Mouse (Mus musculus) naive thymus-derived CD4-positive, alpha-beta T cell, adult 2 months (primary cell): ENCODE results near the gene AU021092.
"Not testable (repeated sequence)": the region's sequence is repeated elsewhere in the genome, so short reads cannot be mapped to it uniquely, and the experiment has no call there.

Source experiments
- DNase-seq: peaks from one replicate; pipeline ENCODE4 v3.0.0-alpha.2; 2011; ENCODE audit warnings: low read depth

The AU021092 gene

DNA sequence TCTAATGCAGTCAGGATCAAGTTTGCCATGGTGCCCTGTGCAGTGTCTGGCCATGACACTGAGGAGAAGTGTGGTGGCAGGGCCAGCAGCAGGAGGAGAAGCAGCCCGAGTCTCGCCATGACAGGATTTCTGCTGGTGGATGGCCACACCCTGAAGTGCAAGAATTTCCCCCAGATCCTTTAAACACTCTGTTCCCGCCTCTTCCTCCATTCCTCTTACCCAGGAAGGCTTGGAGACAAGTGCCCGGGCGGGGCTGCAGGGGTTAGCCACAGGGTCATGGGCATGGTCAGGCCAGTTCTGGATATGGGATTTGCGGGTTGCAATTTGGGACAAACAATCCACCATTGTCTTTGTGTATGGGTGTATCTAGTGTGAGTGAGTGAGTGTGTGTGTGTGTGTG, at the start of gene AU021092:
Gene AU021092, minus strand, starts transcription at position 160 of the 400 bp plus-strand sequence.
- DNase-seq, result no peak

DNA sequence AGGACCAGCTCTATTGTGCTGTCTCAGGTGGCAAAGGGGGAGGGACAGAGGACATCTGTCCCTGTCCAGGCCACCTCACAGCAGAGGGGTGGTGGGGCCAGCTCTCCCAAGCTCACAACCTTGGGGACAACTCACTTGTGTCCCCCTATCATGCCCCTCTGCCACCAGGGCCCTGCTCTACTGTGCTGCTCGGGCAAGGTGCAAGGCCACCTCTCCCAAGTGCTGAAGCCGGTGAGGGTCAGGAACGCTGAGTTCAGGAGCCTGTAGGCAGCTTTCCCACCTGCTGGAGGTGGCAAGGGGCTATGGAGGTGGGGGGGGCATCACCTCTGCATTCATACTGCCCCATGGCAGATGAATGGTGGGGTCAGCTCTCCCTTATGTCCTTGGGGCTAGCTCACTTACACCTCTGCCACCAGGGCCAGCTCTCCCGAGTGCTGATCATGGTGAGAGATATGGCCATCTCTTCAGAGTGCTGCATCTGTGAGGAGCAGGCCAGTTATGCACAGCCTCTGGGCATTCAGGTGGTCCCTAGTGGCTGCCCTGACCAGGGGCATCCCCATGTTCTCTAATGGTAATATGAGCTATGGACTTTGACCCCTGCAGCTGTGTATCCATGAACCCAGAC, 49.4 kb upstream of the AU021092 start:
- no peak for DNase-seq

DNA sequence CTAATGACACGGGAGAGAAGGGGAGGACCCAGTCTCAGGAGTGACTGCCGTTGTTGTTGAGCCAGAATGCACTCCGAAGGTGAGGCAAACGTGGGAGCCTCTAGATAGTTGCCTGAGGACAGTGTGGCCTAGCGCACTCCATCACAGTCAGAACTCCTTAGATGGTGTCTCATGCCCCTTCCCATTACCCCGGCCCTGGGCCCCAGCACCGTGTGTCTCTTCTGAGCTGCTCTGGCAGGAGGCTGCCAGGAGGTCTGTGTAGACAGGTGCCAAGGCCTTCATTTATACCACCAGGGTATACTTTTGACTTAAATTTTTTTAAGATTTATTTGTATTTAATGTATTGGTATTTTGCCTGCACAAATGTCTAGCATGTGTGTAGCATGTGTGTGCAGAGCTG, 41.8 kb upstream of the AU021092 start:
- no peak for DNase-seq

DNA sequence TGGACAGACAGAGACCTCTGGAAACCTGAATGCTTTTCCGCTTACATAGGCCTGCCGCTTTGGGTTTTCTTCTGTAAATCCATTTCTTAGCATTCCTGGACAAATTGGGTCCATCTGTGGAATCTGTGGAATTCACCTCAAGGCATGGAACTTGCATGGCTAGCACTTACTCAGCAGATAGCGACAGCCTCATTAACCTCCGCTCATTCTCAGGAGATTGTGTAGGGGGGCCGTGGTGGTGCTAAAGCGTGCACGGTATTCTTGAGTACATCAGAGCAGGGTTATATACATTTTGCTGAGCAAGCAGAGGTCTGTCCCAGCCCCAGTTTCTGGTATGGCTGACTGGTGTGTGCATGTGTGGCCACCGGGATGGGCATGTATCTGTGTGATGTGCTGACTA, 41.1 kb upstream of the AU021092 start:
- DNase-seq, result no peak

DNA sequence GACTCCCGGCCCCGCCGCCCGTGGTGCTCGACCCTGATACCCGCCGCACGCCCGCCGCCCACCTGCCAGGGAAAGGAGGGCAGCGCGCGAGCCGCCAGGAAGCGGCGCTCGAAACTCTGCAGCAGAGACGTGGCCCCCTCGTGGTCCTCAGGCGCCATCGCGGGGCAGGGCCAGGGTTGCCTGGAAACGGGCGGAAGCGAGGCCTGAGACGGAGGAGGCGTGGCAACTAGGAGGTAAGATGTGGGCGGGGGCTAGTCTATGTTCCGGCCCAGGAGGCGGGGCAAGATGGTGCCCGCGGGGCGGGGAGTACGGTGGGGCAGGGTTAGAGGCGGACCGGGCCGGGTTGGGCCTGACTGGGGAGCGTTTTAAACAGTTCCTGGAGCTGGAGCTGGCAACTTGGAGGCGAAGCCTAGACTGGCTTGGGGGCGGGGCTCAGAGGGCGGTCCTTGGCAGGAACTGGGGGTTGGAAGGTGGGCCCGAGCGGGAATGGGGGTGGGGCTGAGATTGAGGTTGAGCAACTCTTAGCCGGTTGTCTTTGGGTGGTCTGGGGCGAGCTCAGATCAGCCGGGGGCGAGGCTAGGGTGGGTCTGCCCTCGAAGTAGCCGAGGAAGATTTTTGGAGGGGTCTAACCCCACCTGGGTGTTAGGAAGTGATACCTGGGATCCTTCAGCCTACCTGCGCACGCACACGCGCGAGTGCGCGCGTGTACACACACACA, 33.8 kb upstream of the AU021092 start, which contains the start of gene Eef2kmt:
Gene Eef2kmt, minus strand, starts transcription at position 205 of the 718 bp plus-strand sequence.
- peak; percentile 99 for DNase-seq

DNA sequence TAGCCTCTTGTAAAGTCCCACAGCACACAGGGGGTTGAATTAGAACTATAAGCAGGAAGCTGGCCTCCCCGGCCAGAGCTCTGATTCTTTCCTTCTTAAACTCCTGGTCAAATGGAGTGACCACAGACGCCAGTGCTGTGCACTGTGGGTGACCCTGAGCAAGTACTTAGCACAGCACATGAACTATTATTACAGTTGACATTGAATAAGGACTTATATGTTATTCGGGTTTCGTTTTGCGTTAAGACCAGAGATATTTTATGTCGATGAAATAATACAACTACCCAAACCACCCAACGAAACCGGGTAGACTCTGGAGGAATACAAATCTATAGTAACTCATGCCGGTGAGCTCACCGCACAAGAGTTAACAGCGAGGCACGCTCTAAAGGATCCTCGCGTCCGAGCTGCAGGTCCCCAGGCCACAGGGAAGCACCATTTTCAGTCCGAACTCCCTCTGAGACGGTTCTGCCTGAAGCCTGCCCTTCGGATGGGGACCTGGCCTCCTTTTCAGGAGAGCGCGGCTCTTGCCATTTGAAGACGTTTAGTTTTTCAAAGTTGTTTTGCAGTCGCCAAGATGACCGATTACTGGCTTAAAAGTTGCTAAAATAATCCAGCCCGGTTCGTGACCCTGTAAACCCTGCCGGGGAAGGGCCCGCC, 33.1 kb upstream of the AU021092 start:
- DNase-seq, result peak; percentile 50

DNA sequence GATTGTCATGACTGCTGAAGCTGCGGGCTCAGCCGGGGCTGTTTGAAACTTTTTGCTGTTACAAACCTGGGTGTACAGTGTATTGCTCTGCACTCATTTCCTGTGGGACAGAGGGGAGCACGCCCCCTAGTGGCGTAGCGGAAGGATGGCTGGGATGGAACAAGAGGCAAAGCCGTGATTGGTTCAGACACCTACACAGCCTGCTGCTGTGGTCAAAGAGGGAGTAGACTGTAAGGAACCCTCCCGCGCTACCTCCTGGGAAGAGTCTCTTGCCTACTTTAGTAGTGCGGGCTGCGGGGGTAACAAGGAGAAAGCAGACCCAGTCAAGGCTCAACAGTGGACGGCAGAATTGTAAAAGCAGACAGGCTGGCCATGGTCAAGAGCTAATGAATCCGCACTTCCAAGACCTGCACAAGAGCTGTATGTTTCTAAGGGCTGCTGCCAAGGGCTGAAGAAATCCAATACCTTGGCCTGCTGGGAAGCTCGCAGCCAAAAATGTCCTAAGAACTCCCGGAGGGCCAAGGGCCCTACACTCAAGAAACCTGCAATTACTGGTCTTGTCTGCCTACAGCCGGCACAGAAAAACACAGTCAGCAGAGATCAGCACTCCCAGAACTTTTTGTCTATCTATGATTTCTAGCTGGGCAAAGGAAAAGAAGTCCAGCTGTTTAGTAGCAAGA, 32.4 kb upstream of the AU021092 start:
- peak; percentile 91 for DNase-seq

DNA sequence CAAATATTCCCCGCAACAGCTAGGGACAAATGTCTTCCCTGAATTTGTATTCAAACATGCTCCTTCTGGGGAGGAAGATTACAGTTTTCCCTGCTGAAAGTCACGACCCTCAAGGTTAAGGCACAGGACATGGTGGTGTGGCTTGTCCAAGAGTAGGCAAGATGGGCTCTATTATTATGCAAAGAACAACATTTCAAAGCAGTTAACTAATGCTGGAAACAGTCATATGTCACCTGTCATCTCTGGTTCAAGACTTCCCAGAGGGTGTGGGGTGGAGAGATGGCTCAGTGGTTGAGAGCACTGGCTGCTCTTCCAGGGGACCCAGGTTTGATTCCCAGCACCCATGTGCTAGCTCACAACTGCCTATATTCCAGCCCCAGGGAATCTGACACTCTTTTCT, 30.2 kb upstream of the AU021092 start:
- no peak for DNase-seq

DNA sequence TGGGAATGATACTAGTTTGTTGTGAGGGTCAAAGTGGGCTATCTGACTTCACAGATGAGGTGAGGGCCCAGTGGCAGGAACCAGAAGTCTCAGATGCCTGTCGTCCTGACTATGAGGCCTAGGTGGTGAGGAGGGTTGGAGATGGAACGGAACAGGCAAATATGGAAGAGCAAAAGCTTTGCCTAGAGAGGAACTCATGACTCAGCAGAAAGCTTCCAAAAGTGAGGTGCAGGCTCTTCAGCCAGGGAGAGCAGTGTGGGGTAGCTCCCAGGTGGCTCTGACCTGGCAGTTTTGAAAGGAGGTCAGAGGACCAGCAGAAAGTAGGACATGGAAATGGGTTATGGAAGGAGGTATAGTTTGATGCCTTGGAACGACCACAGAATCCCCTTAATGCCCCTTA, 28.8 kb upstream of the AU021092 start:
- DNase-seq, result no peak

DNA sequence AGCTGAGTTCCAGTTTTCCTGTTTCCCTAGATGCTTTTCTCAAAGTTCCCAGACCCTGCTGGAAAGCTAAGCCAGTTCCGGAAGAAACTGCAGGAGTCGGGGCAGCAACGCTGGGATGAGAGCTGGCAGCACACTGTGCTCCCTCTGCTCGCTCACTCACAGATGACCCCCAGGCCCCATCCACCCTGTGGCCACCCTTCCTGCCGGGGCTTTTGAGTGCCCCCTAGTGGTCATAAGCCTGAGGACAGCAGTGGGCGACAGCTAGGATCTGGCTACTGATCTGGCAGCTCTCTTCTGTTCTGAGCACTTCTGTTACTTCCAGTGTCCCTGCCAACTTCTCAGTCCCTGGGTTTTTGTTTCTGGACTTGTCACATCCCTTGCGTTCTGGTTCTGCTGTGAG, 22.3 kb upstream of the AU021092 start:
- peak; percentile 70 for DNase-seq

DNA sequence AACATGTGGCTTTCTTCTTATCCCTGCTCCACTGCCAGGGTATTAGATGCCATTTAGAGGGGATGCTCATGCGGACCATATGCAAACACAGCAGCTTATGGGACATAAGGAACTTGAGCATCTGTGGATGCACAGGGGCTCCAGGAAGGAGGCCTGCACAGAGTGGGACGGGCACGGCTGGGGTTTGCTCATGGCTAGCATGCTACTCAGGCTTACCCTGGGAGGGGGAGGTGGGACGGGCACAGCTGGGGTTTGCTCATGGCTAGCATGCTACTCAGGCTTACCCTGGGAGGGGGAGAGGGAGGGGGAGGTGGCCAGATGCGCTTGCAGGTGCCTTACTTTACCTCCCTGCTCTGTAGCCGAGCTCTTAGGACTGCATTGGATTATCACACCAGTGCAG, 20.8 kb upstream of the AU021092 start:
- no peak for DNase-seq

DNA sequence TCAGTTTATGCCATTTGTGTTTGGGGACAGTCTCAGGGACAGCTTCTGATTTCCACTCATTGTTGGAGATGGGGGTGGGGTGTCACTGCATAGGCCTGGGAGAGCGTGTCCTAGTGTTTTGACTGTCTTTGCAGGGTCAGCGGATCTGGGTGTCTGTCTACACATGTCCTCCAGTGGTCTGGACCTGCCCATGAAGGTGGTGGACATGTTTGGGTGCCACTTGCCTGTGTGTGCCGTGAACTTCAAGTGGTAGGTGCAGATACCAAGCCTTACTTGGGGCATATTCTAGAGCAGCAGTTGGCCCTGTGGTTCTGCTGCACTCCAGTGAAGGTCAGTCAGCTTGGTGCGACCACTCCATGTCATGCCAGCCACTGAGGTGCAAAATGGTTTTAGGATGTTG, 20.3 kb upstream of the AU021092 start:
- DNase-seq, result no peak

DNA sequence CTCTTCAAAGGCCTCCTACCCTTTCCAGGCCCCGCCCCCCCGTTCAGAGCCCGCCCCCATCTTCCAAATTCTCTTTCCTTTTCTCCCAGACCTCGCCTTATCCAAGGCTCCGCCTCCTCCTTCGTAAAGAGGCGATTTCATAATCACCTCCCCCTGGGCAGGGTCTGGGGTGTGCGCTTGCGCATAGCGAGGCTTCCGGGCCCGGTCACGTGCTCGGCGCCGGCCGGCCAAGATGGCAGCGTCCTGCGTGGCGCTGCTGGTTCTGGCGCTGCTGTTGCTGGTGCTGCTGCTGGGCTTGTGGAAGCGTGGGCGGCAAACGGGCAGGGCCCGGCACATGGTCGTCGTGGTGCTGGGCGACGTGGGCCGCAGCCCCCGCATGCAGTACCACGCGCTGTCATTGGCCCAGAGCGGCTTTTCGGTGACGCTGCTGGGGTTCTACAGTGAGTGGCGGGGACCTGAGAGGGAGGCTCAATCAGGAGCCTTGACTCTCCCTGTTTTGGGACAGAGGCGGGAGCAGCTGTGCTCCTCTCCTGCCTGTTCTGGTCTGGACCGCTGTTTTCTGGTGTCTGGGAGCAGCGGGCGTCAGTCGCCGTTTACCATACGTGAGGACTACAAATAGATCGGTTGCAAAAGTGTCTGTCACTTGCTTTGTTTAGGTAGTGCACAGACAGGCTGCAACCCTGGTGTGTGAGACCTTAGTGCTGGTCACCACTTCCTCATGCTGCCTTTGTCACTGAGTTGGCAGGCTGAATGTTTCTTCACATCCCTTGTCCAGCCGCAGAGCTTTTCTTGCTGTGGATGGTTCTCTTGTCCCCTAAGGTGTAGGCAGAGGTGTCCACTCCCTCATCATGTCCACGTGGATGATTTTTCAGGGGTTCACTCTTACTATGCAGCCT, 11.6 kb upstream of the AU021092 start, which contains the start of gene Alg1:
Gene Alg1, plus strand, starts transcription at position 204 of the 896 bp plus-strand sequence.
- peak; percentile 94 for DNase-seq

DNA sequence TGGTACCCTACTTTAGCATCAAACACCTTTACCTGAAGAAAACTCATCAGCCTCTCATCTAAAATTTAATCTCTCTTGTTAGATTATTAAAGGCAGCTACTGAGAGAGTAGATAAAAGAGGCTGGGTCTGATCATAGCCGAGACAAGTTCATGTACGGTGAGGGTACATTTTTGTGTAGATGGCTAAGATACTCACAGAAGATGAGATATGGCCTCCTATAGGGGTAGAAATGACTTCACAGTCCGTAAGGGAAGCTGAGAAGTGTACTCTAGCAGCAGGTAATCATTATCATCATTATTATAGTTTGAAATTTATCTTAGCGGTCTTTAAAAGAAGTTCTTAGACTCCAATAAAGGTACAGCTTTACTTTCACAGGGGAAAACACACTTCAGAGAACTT, 10.9 kb upstream of the AU021092 start:
- no peak for DNase-seq

DNA sequence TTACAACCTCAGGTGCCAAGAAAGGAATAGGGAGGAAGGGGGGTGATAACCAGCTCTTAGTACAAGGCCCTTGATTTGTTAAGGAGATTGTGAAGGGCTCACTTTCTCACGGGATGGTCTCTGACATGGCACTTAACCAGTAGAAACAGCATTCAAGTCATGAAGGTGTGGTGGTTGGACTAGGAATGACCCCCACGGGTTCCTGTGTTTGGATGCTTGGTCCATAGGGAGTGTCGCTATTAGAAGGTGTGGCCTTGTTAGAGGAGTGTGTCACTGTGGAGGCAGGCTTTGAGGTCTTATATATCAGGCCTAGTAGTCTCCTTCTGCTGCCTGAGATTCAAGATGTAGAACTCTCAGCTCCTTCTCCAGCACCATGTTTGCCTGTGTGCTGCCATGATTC, 6.0 kb upstream of the AU021092 start:
- DNase-seq, result not testable (repeated sequence)

DNA sequence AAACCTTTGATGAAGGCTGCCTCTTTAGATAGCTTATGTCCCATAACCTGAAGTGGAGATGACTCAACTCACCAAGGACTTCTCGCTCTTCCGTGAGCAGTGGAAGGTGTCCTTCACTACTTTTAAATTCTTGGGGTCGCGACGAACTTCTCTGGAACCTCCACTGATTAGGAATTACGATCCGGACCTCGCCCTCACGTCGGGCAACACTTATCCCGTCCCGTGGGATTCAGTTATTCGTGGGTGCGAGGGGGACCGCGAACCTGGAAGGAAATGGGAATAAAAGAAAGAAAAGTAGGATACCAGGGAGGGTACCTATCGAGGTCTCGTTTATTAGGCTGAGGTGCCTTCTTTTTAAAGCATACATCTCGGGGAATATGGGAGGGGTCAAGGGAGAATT, 5.4 kb upstream of the AU021092 start:
- not testable (repeated sequence) for DNase-seq

DNA sequence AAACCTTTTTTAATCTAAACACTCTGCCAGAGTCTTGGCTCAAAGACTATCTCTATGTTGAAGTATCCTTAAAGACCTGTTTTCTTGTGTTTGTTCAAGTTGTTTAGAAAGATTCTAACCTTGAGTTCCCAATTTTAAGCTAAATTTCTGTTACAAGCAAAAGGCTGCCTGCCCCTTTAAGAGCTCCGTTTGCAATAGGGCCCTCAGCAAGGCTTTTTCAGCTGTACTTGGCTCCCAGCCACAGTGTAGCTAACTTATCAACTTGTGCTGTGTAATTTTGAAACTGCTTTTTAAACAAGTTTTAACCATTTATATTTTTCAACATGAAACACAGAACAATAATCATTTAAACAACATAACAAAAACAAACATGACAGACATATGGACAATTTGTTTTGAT, 4.4 kb upstream of the AU021092 start:
- not testable (repeated sequence) for DNase-seq

DNA sequence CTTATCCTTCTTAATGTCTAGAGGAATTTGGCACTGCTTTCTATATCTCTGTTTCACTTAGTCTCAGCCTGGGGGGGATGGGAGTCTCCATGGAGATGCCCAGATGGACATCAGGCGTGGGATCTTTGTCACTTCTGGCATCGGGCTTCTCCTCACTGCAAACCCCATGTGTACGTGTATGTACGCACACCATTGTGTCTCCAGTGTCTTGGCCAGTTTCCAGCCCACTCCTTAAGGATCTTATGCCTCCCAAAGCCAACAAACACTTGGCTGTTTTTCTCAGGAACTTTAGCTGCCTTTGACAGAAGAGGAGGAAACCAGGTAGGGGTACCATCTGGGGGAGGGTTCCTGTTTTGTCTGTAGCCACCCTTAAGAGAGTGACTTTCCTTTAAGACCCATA, 696 bp downstream of the AU021092 start:
- DNase-seq, result no peak

DNA sequence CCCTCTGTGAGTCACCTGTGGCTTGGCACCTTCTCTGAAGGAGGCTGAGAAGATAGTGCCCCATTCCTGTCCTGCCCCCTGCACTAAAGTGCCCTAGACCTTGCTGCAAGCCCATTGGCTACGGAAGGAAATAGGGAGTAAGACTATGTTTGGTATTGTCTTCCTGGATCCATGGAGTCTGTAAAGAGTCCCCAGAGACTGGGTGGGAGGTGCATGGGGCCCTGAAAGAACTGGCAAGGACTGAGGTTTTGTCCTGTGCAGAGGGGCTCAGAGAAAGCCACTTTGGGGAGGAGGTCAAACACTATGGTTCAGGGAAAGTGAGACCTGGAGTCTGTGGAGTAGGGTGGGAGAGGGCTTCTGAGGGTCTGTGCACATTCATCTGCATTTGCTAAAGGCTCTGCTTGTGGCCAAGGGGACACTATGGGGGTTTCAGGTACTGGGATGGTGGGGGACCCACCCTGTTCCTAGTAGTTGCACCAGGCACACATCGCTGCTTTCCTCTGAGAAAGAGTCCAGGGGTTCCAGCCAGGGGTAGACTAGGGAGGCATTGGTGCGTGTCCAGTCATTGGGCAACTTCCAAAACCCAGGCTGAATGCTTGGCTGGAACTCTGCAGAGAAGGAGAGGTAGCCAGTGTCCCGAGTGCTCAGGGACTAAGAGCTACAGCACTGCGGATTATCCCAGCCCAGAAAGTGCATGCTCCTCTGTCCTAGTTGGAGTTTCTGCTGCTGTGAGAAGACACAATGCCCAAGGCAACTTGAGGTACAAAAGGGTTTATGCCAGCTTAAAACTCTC, 4.6 kb downstream of the AU021092 start:
- DNase-seq, result no peak

DNA sequence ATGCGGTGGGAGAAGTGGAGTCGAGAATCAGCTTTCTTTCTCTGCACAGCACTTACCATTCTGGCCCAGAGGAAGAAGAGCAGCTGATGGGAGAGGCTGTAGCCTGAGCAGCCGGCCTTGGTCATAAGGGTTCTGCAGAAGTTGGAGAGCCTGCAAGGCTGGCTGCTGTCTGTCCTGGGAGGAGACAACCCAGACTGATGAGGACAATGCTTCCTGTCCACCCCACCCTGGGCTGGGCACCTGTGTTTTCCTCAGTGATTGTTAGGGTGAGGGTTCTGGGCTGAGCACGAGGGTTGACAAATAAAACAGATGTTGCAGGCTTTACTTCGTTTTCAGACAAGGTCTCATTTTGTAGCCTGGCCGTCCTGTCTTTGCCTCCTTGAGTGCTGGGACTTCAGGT, 5.4 kb downstream of the AU021092 start:
- no peak for DNase-seq

DNA sequence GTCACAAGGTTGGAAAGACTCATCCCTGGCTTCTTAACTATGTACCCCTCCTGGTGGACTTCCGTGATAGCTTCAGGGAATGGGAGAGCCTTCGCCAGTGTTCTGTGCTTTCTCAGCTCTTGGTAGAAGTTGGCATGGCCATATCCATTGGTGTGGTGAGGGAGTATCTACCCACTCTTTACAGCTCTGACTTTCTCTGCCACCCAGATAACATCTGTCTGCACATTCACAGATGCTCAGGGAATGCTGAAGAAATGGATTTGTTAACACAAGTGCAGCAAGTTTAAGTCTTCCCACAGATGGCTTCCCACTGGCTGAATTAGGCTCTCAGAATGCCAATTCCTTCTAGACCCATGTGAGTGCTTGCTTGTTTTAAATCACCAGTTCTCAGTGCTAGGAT, 8.0 kb downstream of the AU021092 start:
- no peak for DNase-seq
